Mouse (Mus musculus): Measurements from ENCODE around the gene Fibp.

GRCm38 (mm10) chr19:5495353-5496051 is 35.1 kb downstream of the Fibp start:
- no peak for TF ChIP-seq CTCF (IDR thresholded peaks at IDR 0.05; ENCODE audit: low read depth)
- TF ChIP-seq EP300 (optimal IDR thresholded peaks at IDR 0.05): no peak

Measured in stomach, postnatal 0 days (tissue).